Mouse (Mus musculus): ENCODE data around the gene Klhl11. TPM values are rescaled to one million over a fixed set of nuclear protein-coding genes. Genes with fewer than 3 reads are reported as not detected.

Klhl11 gene
- polyA plus RNA-seq, 1 experiment from 2014 or later, result 13.7 TPM

DNA sequence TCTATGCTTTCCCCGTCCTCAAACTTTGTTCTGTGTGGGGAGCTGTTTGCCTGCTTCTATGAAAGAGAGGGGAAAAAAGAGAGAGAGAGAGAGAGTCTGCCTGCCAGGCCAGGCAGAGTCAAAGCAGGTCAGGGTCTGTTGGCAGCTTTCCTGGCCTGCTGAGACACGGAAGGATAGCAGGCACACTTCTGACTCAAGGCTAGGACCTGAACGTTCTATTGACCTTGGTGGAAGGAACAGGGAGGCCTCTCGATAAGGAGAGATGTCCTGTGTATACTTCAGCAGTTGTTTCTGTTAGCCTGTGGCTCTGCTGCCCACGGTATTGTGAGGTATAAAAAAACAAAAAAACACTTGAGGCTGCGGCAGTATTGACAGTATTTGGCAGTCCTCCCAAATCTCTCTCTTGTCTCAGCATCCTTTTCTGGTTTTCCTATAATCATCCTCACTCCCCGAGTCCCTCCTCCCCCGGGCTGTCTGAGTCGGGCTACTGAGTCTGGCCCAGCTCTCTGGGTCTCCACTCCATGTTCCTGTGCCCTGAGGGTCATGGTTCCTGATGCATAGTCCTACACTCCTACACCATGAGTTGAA lies 43.8 kb downstream of the Klhl11 start:
- Histone ChIP-seq H3K36me3 (peaks cover 33% of the 10 kb centered on the region), H3K27ac (replicated peaks) (no peak overlapping the region), H3K4me3 (no peak overlapping the region), H3K9ac (replicated peaks) (no peak overlapping the region), H3K4me1 (peaks cover 5% of the 10 kb centered on the region; the same call in 1 of the 2 replicates), H3K27me3 (no peaks in the 10 kb centered on the region), H3K4me2 (replicated peaks) (no peak overlapping the region), H3K9me3 (no peaks in the 10 kb centered on the region)
- 86% methylated on average over 9 of the region's 9 CpGs for WGBS
- ATAC-seq (ENCODE audit: low FRiP score, low read depth), result no peak

DNA sequence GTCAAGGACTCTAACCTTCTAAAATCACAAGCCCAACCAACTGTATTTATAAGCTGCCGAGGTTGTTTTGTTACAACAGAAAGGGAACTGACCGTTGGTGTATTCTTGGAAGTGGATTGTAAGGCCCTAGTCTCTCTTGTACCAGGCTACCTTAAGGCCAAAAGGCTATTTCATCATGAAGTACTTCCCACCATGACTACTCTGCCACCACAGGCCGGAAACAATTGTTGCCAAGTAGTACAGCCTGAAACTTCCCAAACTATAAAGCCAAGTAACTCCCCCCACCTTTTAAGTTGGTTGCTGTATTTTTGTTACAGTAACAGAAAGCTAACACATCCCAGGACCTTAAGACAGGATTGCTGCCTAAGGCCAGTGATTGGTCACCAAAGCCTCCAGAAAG lies 45.7 kb downstream of the Klhl11 start:
- Histone ChIP-seq H3K27me3 (no peaks in the 10 kb centered on the region), H3K9me3 (no peaks in the 10 kb centered on the region), H3K4me2 (replicated peaks) (no peak overlapping the region), H3K9ac (replicated peaks) (no peak overlapping the region), H3K4me3 (no peak overlapping the region), H3K36me3 (peaks cover 21% of the 10 kb centered on the region), H3K27ac (replicated peaks) (no peak overlapping the region), H3K4me1 (peaks cover 5% of the 10 kb centered on the region; the same call in 1 of the 2 replicates)
- no peak for ATAC-seq (ENCODE audit: low FRiP score, low read depth)
- 95% methylated on average over 3 of the region's 3 CpGs for WGBS

DNA sequence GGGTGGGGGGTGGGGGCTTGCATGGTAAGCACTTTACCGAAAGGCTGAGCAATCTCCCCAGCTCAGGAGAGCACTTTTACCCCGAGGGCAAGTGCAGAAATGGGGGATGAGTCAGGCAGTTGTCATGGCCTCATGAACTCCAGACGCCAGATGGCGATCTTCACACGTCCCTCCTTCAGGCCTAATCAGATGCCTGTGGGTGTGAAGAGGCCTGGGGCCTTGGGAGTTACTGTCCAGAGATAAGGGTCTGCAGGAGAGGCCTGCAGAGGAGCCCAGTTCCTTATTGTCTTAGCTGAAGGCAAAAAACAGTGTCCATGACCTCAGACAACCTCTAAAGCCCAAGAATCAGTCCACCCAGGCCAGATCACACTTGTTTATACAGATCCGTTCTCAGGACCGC lies 46.7 kb downstream of the Klhl11 start:
- no peaks in the 10 kb centered on the region for H3K27me3 ChIP-seq
- H3K4me2 ChIP-seq (replicated peaks), result no peak overlapping the region
- H3K9ac ChIP-seq (replicated peaks), result 0 out of 2 replicates have a peak overlapping the region, but pooled peaks have one; percentile 20
- H3K4me1 ChIP-seq, result peaks cover 5% of the 10 kb centered on the region; the same call in 1 of the 2 replicates
- no peak overlapping the region for H3K4me3 ChIP-seq
- no peak overlapping the region; the same call in 1 of the 2 replicates for H3K27ac ChIP-seq (replicated peaks)
- 31% methylated on average over 7 of the region's 7 CpGs for WGBS
- H3K9me3 ChIP-seq, result no peaks in the 10 kb centered on the region
- no peak for ATAC-seq (ENCODE audit: low FRiP score, low read depth)
- H3K36me3 ChIP-seq, result peaks cover 17% of the 10 kb centered on the region

DNA sequence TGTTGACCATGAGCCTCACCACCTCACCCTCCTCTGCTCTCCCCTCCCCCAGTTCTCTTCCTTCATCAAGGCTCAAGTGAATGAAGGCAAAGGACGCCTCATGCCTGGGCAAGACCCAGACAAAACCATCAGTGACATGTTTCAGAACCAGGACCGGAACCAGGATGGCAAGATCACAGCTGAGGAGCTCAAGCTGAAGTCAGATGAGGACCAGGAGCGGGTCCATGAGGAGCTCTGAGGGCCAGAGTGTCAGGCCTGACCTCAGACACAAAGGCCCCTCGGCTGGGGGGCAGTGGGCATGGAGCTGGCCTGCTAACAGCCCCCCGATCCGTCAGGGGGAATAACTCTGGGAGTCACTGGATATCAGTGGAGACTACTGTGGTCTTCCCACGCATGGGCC lies 48.7 kb downstream of the Klhl11 start:
- H3K27me3 ChIP-seq, result no peaks in the 10 kb centered on the region
- H3K4me3 ChIP-seq, result no peak overlapping the region
- H3K27ac ChIP-seq (replicated peaks), result no peak overlapping the region
- peaks cover 5% of the 10 kb centered on the region; the same call in 1 of the 2 replicates for H3K4me1 ChIP-seq
- no peak overlapping the region for H3K4me2 ChIP-seq (replicated peaks)
- no peaks in the 10 kb centered on the region for H3K9me3 ChIP-seq
- WGBS, result 89% methylated on average over 7 of the region's 7 CpGs
- no peaks in the 10 kb centered on the region for H3K36me3 ChIP-seq
- ATAC-seq (ENCODE audit: low FRiP score, low read depth), result no peak
- peak overlapping the region; percentile 4; the same call in 1 of the 2 replicates for H3K9ac ChIP-seq (replicated peaks)

DNA sequence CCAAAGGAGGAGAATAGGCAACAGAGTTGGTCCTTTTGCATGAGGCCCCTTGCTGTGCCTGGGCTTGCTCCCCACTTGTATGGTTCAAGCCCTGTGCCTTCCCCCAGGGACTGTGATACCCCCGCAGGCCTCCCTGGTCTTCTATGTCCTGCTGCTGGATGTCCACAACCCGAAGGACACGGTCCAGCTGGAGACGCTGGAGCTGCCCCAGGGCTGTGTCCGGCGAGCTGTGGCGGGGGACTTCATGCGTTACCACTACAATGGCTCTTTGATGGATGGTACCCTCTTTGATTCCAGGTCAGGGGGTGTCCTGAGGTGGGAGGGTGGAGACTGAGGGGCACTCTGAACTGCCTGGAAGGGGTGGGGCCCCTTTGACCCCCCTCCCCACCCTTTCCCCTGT lies 51.0 kb downstream of the Klhl11 start:
- Histone ChIP-seq H3K27ac (replicated peaks) (no peak overlapping the region), H3K4me1 (peaks cover 5% of the 10 kb centered on the region; the same call in 1 of the 2 replicates), H3K36me3 (no peaks in the 10 kb centered on the region), H3K27me3 (peaks cover 10% of the 10 kb centered on the region), H3K9me3 (no peaks in the 10 kb centered on the region), H3K4me3 (no peak overlapping the region), H3K4me2 (replicated peaks) (no peak overlapping the region), H3K9ac (replicated peaks) (no peak overlapping the region)
- 66% methylated on average over 8 of the region's 8 CpGs for WGBS
- no peak for ATAC-seq (ENCODE audit: low FRiP score, low read depth)

DNA sequence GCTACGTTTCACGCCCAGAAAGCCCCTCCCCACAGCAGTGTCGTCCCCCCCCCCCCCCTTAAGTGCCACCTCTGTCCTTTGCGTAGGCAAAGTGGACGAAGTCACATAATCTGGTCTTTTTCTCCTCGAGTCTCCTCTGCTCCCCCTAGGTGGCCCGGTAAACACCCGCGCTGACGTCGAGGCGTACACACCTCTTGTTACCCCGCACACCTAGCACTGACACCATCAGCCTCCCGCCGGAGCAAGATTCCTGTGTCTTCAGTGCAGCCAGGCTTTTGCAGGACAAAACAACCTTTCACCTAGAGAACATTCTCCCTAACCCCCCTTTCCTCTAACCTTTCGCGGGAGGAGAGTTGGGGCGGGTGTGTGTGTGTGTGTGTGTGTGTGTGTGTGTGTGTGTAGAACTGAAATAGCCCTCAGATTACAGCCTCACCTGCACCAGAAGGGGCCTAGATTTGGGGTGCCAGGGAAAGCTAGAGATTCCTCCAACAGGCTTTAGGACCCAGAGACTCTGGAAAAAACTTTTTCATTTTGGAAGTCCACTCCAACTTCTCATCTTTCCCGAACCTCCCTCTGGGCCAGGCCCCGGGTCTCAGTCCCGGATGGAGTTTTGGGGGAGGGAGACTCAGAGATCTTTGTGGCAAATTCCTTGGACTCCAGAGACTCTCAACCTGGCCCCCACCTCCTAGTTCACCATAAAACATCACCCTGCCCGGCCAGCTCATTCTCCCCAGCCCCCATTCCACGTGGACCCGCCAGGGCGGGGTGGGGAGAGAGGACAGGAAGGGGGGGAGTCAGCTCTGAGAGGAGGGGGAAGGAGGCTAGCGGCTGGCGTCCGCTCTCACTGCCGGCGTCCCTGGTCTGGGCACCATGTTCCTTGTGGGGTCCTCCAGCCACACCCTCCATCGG lies 57.4 kb downstream of the Klhl11 start, which contains the start of gene Fkbp10:
Fkbp10 (plus strand) TSS at position 784 of the 909 bp plus-strand sequence.
- Histone ChIP-seq H3K27me3 (peaks cover 53% of the 10 kb centered on the region), H3K4me3 (peak within 1 kb of the TSS; percentile 57), H3K9ac (replicated peaks) (peak within 1 kb of the TSS; percentile 67), H3K27ac (replicated peaks) (peak within 1 kb of the TSS; percentile 68), H3K4me1 (peaks cover 19% of the 10 kb centered on the region; the same call in 1 of the 2 replicates), H3K9me3 (no peaks in the 10 kb centered on the region), H3K4me2 (replicated peaks) (peak within 1 kb of the TSS; percentile 63), H3K36me3 (peaks cover 3% of the 10 kb centered on the region; the same call in 1 of the 2 replicates)
- ATAC-seq (ENCODE audit: low FRiP score, low read depth), result 0 out of 2 replicates have a peak, but pooled peaks have one; percentile 9
- under 1% methylated on average over 31 of the region's 31 CpGs for WGBS

DNA sequence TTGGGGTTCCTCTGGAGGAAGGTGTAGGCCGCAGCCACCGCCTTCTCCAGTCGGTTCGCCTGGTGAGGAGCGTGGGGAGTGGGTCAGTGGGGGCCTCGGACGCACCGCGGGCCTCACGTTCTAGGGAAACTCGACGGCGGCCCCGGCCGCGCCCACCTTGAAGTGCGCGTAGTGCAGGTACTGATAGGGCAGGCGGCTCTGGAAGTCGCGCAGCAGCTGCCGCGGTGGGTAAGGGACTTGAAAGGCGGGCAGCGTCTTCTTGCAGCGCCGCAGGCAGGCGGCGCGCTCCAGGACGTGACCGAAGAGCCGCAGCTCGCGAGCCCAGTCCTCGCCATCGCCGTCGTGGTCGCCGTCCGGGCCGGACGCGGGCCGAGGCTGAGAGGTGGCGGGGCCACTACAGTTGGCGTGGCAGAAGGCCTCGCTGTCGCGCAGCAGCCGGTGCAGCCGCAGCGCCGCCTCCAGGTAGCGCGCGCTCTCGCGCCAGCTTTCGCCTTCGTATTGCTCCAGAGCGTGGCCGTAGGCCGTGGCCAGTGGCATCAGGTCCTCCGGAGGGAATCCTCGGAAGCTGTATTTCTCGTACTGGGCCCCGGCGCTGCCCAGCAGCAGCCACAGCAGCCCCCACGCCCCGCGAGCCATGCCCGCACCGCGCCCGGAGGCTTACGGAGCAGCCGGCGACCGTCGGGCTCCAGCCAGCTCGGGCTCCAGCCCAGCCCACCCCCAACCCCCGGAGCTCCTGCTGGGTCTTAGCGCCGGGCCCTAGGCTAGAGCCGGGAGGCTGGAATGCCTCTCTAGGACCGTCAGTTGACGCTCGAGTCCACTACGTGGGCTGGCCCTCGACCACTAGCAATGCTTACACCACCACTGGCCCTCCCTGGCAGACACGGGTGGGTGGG lies 58.3 kb downstream of the Klhl11 start, which contains the start of gene P3h4:
P3h4 (minus strand) TSS at position 816 of the 893 bp plus-strand sequence.
- Histone ChIP-seq H3K27ac (replicated peaks) (peak within 1 kb of the TSS; percentile 68), H3K4me1 (peaks cover 19% of the 10 kb centered on the region; the same call in 1 of the 2 replicates)
- peak; percentile 92 for ATAC-seq (ENCODE audit: low FRiP score, low read depth)

DNA sequence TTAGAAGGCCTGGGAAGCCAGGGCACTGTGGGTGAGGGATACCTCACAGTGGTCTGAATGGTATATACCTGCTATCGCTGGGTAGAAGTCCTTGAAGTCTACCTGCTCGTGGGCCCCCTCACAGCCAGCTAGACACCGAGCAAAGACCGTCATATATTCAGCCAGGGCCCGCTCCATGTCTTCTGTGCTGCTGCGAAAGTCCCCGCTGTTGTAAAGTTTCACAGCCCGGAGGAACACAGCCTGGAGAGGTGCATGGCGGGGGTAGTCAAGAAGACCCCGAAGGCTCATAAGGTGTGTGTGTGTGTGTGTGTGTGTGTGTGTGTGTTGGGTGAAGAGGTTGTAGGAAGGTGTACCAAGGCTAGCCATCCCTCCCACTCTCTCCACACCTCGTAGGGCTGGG lies 59.0 kb downstream of the Klhl11 start:
- H3K36me3 ChIP-seq, result peaks cover 3% of the 10 kb centered on the region; the same call in 1 of the 2 replicates
- H3K9ac ChIP-seq (replicated peaks), result peak overlapping the region; percentile 67
- H3K27ac ChIP-seq (replicated peaks), result no peak overlapping the region
- H3K4me3 ChIP-seq, result peak overlapping the region; percentile 57
- WGBS, result 80% methylated on average over 11 of the region's 11 CpGs
- H3K9me3 ChIP-seq, result no peaks in the 10 kb centered on the region
- H3K4me1 ChIP-seq, result peaks cover 19% of the 10 kb centered on the region; the same call in 1 of the 2 replicates
- peaks cover 53% of the 10 kb centered on the region for H3K27me3 ChIP-seq
- no peak for ATAC-seq (ENCODE audit: low FRiP score, low read depth)
- H3K4me2 ChIP-seq (replicated peaks), result peak overlapping the region; percentile 63

More for the DNA sequence above, 58.3 kb downstream of the Klhl11 start, which contains the start of gene P3h4:
- H3K4me2 ChIP-seq (replicated peaks), result peak within 1 kb of the TSS; percentile 63
- WGBS, result 2% methylated on average over 93 of the region's 93 CpGs
- H3K9me3 ChIP-seq, result no peaks in the 10 kb centered on the region
- peak within 1 kb of the TSS; percentile 57 for H3K4me3 ChIP-seq
- peaks cover 53% of the 10 kb centered on the region for H3K27me3 ChIP-seq
- peaks cover 3% of the 10 kb centered on the region; the same call in 1 of the 2 replicates for H3K36me3 ChIP-seq
- peak within 1 kb of the TSS; percentile 67 for H3K9ac ChIP-seq (replicated peaks)

Small RNA genes lying within 50 kb of the gene (microRNA-seq; reads per million reads assigned to microRNA genes)
- not detected for gene Gm27374
- 0.70 reads per million for gene Mir7116

Other genes with a start within 250 kb of the Klhl11 start
- gene Krt16, start 223.8 kb downstream of the Klhl11 start, polyA plus RNA-seq (2016; fragmentation: Nextera tagmentation; extraction: Ambion mirVana), result not detected in 2 replicates
- 0.56 and 1.1 TPM in 2 replicates for gene Krt17, start 211.7 kb downstream of the Klhl11 start, polyA plus RNA-seq (2016; fragmentation: Nextera tagmentation; extraction: Ambion mirVana)
- gene Krt42, start 202.9 kb downstream of the Klhl11 start, polyA plus RNA-seq (2016; fragmentation: Nextera tagmentation; extraction: Ambion mirVana), result not detected in 2 replicates
- 1,467 and 1,563 TPM in 2 replicates for gene Eif1, start 152.9 kb downstream of the Klhl11 start, polyA plus RNA-seq (2016; fragmentation: Nextera tagmentation; extraction: Ambion mirVana)
- gene Gast, start 138.3 kb downstream of the Klhl11 start, polyA plus RNA-seq (2016; fragmentation: Nextera tagmentation; extraction: Ambion mirVana), result 0.97 and 1.2 TPM in 2 replicates
- gene Hap1, start 116.6 kb downstream of the Klhl11 start, polyA plus RNA-seq (2016; fragmentation: Nextera tagmentation; extraction: Ambion mirVana), result 72.8 and 86.6 TPM in 2 replicates
- gene Jup, start 75.0 kb downstream of the Klhl11 start, polyA plus RNA-seq (2016; fragmentation: Nextera tagmentation; extraction: Ambion mirVana), result 46.4 and 53.8 TPM in 2 replicates
- 19.7 and 25.4 TPM in 2 replicates for gene P3h4, start 57.9 kb downstream of the Klhl11 start, polyA plus RNA-seq (2016; fragmentation: Nextera tagmentation; extraction: Ambion mirVana)
- 44.5 and 48.0 TPM in 2 replicates for gene Fkbp10, start 57.0 kb downstream of the Klhl11 start, polyA plus RNA-seq (2016; fragmentation: Nextera tagmentation; extraction: Ambion mirVana)
- 93.9 and 100.0 TPM in 2 replicates for gene Nt5c3b, start 30.9 kb downstream of the Klhl11 start, polyA plus RNA-seq (2016; fragmentation: Nextera tagmentation; extraction: Ambion mirVana)
- 0.75 and 0.89 TPM in 2 replicates for gene Klhl10, start 30.8 kb downstream of the Klhl11 start, polyA plus RNA-seq (2016; fragmentation: Nextera tagmentation; extraction: Ambion mirVana)
- 366 and 368 TPM in 2 replicates for gene Acly, start 55.3 kb upstream of the Klhl11 start, polyA plus RNA-seq (2016; fragmentation: Nextera tagmentation; extraction: Ambion mirVana)
- 2.4 and 2.6 TPM in 2 replicates for gene Ttc25, start 72.9 kb upstream of the Klhl11 start, polyA plus RNA-seq (2016; fragmentation: Nextera tagmentation; extraction: Ambion mirVana)
- 19.7 and 20.4 TPM in 2 replicates for gene Cnp, start 102.2 kb upstream of the Klhl11 start, polyA plus RNA-seq (2016; fragmentation: Nextera tagmentation; extraction: Ambion mirVana)
- 101 and 103 TPM in 2 replicates for gene Nkiras2, start 146.5 kb upstream of the Klhl11 start, polyA plus RNA-seq (2016; fragmentation: Nextera tagmentation; extraction: Ambion mirVana)
- 310 and 329 TPM in 2 replicates for gene Dnajc7, start 147.4 kb upstream of the Klhl11 start, polyA plus RNA-seq (2016; fragmentation: Nextera tagmentation; extraction: Ambion mirVana)
- 0.34 and 0.97 TPM in 2 replicates for gene Zfp385c, start 219.7 kb upstream of the Klhl11 start, polyA plus RNA-seq (2016; fragmentation: Nextera tagmentation; extraction: Ambion mirVana)
- gene Dhx58, start 231.5 kb upstream of the Klhl11 start, polyA plus RNA-seq (2016; fragmentation: Nextera tagmentation; extraction: Ambion mirVana), result 1.9 and 2.3 TPM in 2 replicates
- gene Kat2a, start 239.7 kb upstream of the Klhl11 start, polyA plus RNA-seq (2016; fragmentation: Nextera tagmentation; extraction: Ambion mirVana), result 59.8 and 65.7 TPM in 2 replicates
- gene Hspb9, start 241.1 kb upstream of the Klhl11 start, polyA plus RNA-seq (2016; fragmentation: Nextera tagmentation; extraction: Ambion mirVana), result 0.26 TPM in 1 of 2 replicates, not detected in the other

Data from midbrain, embryonic 12.5 days (tissue).